Mouse (Mus musculus) gastrocnemius, adult 2 months (tissue): ENCODE measurements at regions not wholly inside any gene's neighbourhood (a gene's known extent, or its start where the extent isn't known, plus 50 kb on each side); places are given as distances from the start of the nearest gene placed in this dataset.

Experiments
- DNase-seq: peaks from one replicate; pipeline ENCODE4 v3.0.0; 2022
- H3K27ac ChIP-seq: fragments of 200-600 bp; 2 replicates; pipeline ENCODE4 v1.8.1; 2022; ENCODE audit warnings: mild to moderate bottlenecking
- H3K4me3 ChIP-seq: fragments of 200-600 bp; 2 replicates; pipeline ENCODE4 v1.8.1; 2022; ENCODE audit warnings: mild to moderate bottlenecking, moderate library complexity
- CTCF ChIP-seq: fragments of 200-600 bp; IDR thresholded peaks from 2 replicates; pipeline ENCODE4 v1.8.1; 2022; ENCODE audit warnings: antibody characterized with exemption, mild to moderate bottlenecking, moderate library complexity
- intact Hi-C: fragments of 180-260 bp; cut with DNase I; formaldehyde crosslinking; loops from one replicate; pipeline ENCODE4 v1.15.1; 2025

DNA sequence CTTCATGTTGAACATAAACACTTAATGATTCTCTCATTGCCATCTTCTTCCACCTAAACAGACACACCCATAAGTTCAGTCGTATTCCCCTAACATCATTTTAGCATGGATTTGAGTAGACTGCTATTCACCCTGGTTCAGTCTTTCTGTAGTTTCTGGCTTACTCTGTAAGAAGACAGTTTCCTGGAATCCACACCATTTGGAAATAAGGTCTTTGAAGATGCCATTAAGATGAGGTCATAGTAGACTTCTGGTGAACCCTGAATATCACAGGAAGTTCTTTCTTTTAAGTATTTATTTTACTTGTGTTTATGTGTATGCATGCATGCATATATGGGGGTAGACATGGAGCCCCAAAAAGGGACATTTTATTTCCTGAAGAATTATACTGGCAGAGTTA is 187.7 kb downstream of the Rnf152 start:
- Histone ChIP-seq H3K4me3 (no peak overlapping the region), H3K27ac (no peak overlapping the region)
- intact Hi-C loops = no loop called here

DNA sequence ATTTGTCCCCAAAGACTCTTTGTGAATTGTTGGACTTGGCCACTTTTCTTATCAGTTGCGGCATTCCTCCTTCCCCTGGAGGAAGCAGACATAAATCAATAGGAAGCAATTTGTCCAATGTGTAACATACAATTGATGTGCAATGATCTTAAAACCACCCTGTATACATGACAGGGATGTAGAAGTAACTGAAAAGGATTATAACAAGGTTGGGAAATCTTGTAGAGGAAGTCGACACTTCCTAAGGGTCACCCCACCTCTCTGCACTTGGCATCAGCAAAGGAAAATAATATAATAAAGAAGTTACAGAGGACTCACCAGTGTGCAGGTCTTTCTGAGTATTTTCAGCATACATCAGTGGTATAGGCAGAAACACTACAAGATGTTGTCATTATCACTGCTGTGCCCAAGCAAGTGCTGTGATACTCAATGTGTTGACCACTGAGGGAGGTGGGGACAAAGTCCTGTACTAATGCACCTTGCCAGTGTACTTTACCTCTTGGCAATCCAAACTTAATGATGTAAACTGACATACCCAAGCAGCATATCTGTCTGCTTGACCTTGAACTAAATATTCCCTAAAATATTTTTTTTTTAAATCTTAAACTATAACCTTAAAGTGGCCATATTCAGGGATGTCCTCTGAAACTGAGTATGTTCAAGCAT is 198.9 kb downstream of the Rnf152 start:
- no peak for TF ChIP-seq CTCF
- H3K4me3 ChIP-seq = no peak overlapping the region
- no peak overlapping the region for H3K27ac ChIP-seq
- no peak for DNase-seq
- intact Hi-C loops = no loop called here

More for the DNA sequence above, 187.7 kb downstream of the Rnf152 start:
- DNase-seq = no peak
- no peak for TF ChIP-seq CTCF

DNA sequence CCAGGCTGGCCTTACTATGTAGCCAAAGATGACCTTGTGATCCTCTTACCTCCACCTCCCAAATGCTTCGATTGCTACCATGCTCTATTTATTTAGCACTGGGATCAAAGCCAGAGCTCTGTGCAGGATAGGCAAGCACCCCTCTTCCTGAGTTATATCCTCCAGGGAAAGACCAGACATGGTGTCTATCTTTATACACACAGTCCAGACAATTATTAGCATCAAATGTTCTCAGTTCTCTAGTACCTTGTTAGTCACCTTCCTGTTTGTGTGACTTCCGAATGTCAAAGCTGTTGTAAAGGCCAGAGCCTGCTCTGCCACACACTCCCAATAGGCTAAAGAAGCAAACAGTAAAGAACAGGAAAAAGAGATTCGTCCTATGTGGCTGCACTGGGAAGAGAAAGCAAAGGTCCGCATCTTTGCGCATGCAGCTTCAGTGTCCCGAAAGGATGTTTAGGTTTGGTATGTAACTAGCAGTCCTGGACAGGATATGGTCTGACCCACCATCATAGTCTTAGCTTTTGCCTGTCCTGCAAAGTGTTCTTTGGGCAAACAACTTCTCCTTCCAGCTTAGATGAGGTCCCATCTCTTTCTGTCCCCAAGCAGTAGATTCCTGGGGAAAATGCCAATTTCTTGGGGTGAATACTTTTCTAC is 204.2 kb downstream of the Rnf152 start:
- TF ChIP-seq CTCF = no peak
- H3K4me3 ChIP-seq = no peak overlapping the region
- no peak for DNase-seq
- no peak overlapping the region for H3K27ac ChIP-seq
- intact Hi-C loops = no loop called here

DNA sequence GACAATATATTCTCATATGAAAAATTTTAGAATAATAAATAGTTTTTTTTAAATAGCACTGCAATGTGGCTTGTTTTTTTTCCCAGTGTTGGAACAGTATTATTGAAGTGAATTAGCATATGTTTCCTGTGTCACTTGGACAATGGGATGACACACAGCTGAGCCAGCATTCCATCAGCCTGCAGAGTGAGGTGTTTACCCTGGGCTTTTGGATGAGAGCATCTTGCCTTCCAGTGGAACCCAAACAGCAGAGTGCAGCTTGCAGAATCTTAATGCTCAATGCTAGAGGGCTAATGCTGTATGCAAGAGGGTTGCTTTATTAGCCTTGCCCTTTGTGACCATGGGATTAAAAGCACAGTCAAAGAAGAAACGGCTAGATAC is 205.1 kb downstream of the Rnf152 start:
- no peak for DNase-seq
- intact Hi-C loops = no loop called here
- Histone ChIP-seq H3K4me3 (no peak overlapping the region), H3K27ac (no peak overlapping the region)
- TF ChIP-seq CTCF = no peak

DNA sequence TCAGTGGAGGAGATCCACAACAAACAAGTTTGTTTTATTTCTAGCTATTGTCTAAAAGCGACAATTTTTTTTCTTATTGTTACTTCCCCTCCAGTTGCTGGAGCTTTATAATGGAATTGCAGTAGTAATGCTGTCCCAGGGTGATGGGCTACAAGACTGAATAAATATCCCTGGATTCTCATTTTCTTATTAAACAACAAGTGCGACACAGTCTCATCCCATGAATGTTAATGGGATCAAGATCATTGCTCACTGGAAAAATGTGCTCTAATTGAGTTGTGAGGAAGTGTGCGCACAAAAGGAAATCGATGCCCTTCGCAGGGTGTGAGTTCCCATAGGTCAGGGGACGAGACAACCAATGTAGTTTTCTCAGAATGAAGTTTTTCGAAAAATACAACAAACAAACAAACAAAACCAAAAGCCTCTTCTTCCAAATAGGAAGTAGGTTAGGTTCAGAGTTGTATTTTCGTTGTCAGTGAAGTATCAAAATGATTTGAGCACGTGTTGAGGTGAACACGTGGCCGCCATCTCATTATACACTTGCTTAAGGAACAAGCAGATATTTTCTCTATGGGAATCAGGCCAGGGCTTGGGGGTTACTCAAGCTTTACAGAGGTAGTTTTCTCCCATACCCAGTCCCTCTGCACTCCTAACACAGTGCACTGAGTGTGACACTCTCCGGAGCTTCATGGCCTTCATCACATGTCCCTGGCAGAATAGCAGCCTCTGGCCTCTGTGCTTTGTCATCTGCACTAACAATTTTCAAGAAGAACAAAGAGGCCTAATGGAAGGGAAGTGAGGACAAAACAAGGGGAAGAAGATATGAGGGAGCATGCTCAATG is 205.7 kb downstream of the Rnf152 start:
- intact Hi-C loops = no loop called here
- Histone ChIP-seq H3K4me3 (no peak overlapping the region), H3K27ac (no peak overlapping the region)
- TF ChIP-seq CTCF = no peak
- DNase-seq = no peak

DNA sequence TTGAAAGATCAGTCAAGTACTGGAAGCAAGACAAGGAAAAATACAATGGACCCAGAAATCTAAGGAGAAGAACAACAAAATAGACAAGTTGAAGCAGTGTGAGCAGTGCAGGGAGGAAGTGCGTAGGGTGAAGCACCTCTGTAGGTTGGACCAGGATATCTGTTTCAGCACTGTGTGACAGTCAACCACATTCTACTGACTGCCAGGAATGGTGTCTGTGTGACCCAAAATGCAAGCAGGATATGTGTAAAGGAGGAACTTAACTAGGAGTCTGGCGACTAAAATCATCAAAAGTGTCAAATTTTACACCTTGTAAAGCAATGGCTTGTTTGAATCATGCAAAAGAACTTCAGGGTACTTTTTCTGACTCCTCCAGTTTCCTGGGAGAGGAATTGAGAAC is 207.7 kb downstream of the Rnf152 start:
- TF ChIP-seq CTCF = no peak
- no peak overlapping the region for H3K27ac ChIP-seq
- H3K4me3 ChIP-seq = no peak overlapping the region
- no peak for DNase-seq
- intact Hi-C loops = no loop called here

DNA sequence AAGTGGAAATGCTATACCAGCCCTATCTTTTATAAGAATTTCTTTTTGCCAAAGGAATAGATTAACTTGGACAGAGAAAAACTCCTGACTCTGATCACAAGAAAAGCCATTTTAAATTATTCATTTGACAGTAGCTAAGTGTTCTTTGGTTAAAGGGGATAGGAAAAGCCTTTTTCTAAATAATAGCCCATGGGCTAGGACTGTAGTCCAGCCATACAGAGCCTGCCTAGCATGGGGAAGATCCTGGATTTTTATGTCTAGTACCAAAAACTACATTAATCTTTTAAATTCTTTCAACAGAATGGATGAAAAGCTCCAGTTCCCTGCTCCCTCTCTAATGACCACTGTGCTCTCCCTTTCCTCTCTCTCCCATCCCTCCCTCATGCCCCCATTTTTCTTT is 208.5 kb downstream of the Rnf152 start:
- H3K27ac ChIP-seq = no peak overlapping the region
- TF ChIP-seq CTCF = no peak
- H3K4me3 ChIP-seq = no peak overlapping the region
- intact Hi-C loops = no loop called here
- DNase-seq = no peak

DNA sequence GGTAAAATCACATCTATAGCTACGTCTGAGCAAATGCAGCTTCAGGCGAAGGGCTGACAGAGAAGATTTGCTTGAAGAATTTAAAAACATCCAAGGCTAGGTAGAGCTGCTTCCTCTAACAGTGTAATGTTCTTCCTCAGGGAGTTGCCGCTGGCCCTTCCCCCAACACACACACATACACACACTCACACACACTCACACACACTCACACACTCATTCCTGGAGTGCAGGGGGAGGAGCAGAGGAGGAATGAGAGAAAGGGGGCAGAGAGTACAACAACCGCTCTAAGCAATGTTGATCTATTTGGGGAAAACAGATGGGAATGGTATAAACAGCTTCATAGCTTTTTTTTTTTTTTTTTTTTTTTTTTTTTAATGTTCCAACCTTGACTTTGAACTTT is 232.6 kb downstream of the Rnf152 start:
- no peak for DNase-seq
- intact Hi-C loops = no loop called here
- TF ChIP-seq CTCF = no peak
- Histone ChIP-seq H3K4me3 (no peak overlapping the region), H3K27ac (no peak overlapping the region)

DNA sequence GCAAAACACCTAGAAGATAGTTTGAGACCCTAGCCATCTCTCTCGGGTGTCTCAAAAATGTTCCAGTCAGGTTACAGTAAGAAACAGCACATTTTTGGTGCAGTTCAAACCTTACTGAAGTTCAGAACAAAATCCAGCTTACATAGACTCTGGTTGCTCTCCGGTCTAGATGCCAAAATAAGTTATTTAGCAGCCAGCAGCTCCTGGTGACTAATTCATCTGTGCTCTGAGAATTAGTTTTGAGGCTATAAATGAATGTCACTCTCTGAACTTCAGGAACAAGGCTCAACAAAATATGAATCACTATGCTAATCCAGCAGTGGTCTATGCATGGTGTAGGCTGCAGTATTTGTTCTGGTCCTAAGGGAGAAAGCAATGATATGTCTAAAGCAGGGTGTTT is 238.6 kb downstream of the Rnf152 start:
- intact Hi-C loops = no loop called here
- no peak for DNase-seq

DNA sequence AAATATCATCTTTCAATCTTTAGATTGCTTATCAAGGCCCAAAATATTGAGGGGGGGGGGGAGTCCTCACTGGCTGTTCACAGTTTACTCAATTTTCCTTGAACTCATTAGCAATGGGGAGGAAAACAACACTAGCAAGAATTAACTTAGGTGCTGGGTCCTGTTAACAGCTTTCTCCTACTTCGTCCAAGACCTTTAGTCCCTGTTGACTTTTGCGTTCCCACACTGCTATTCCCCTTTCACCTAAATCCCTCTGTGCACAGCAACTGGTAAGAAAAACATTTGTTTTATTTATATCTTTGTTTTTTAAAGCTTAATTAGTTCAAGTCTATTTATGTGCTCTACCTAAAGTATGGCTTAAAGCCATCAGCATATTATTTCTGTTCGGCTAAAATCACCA is 240.3 kb downstream of the Rnf152 start:
- intact Hi-C loops = no loop called here
- Histone ChIP-seq H3K4me3 (no peak overlapping the region), H3K27ac (no peak overlapping the region)
- no peak for DNase-seq
- no peak for TF ChIP-seq CTCF

More for the DNA sequence above, 238.6 kb downstream of the Rnf152 start:
- H3K27ac ChIP-seq = no peak overlapping the region
- H3K4me3 ChIP-seq = no peak overlapping the region
- TF ChIP-seq CTCF = no peak

DNA sequence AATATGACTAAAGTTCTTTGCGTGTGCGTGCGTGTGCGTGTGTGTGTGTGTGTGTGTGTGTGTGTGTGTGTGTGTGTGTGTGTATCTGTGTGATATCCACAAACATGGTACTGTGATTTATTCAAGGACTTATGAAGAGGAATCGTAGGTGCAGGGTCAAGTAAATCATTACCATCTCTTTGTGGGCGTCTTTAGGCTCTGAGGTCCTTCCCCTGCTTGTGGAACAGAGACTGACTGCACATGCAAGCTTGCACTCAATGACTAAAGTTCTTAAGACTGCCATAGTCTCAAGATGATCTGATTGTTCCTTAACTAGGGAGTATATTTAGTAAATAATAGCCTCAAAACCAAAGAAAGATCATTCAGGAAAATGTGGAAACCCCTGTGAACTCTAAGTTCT is 241.1 kb downstream of the Rnf152 start:
- Histone ChIP-seq H3K27ac (no peak overlapping the region), H3K4me3 (no peak overlapping the region)
- intact Hi-C loops = no loop called here
- TF ChIP-seq CTCF = no peak
- no peak for DNase-seq

DNA sequence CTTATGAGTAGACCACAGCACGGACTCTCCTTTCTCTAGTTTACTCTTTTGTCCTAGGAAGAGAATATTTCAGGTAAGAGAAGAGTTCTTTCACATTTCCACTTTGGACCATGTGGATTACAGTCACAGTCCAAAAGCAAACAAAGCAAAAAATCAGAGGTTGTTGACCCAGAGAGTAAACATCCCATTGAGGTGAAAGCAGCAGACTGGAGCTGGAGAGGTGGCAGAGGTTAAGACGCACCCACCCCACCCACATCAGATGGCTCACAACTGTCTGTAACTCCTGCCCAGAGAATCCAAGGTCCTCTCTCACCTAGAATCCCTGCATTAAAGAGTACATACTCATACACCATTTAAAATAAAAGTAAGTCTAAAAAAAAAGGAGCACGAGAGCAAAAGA is 241.7 kb downstream of the Rnf152 start:
- TF ChIP-seq CTCF = no peak
- no peak overlapping the region for H3K4me3 ChIP-seq
- no peak overlapping the region for H3K27ac ChIP-seq
- intact Hi-C loops = no loop called here
- DNase-seq = no peak

DNA sequence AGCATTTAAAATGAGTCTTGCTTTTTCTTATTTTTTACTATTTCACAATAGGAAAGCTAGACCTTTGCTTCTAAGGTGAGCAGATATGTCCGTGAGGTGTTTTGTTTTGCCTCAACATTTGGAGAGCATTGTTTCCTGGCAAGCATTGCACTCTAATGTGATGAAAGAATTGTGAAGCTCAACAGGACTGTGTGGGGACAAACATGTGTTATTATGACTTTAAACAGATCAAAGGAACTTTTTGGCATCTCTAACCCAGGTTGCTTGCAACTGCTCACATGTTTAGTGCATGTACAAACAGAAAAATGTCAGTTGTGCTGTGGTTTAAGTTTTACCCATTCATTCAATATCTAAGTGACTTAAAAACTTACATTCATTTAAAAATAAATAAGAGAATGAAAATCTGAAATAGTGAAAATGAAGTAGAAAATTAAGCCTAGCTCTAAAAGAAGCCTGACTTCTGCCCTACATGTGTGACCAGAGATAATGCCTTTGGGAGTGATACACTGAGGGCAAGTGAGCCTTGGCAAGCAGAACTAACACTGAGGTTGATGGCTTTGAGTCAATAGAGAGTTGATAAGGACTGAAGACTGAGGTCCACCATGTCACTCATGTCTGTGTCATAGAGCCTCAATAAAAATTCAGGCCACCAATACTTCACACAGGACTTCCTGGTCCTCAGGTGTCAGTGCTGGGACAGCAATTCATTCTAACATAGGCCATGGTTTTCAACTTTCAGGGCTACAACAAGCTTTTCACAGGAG is 243.6 kb downstream of the Rnf152 start:
- H3K4me3 ChIP-seq = no peak overlapping the region
- no peak overlapping the region for H3K27ac ChIP-seq
- no peak for DNase-seq
- intact Hi-C loops = no loop called here
- no peak for TF ChIP-seq CTCF
